Mouse (Mus musculus): Measurements from ENCODE around the gene Csnk1d. TPM values are rescaled to one million over a fixed set of nuclear protein-coding genes. Genes with fewer than 3 reads are reported as not detected.
A peak's percentile ranks its signal among the peaks of the same experiment; 100 is the strongest.

Gene Csnk1d
- polyA plus RNA-seq, 2 experiments = 17.1 to 27.0 TPM

DNA sequence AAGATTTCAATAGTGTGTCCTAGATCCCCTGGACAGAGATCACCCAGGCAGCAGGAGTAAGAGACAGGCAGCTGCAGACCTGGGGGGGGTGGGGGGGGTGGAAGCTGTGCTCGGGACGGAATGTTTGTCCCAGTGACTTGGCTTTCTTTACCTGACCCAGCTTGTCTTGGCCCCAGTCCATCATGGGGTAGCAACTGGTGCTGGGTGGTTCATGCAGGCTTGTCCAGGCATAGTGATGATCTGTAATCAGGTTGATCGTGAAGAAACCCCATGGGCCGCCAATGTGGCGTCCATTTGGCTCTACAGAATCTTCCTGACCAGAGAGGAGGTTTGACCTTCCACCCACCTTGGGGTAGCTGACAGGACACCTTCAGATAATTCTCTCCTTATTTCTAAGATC, 45.2 kb downstream of the Csnk1d start:
- H3K27me3 ChIP-seq (ENCODE audit: control insufficient read depth, insufficient read depth, low read length) = no peaks in the 10 kb centered on the region; the same call in none of the 2 replicates
- no peak overlapping the region for H3K4me3 ChIP-seq (ENCODE audit: insufficient read depth in 1 of 2, low read depth in 2 of 2, low read length in 2 of 2)
- DNase-seq (ENCODE audit: low read depth in 3 of 3, low spot score in 3 of 3) = no peak
- WGBS (ENCODE audit: insufficient replicate concordance) = 79% methylated on average over 5 of the region's 5 CpGs
- ATAC-seq (ENCODE audit: insufficient read depth) = no peak
- H3K36me3 ChIP-seq (replicated peaks; ENCODE audit: control insufficient read depth, insufficient read depth, low read depth) = no peaks in the 10 kb centered on the region
- no peak overlapping the region for H3K27ac ChIP-seq
- H3K4me1 ChIP-seq (replicated peaks; ENCODE audit: control insufficient read depth in 2 of 2, insufficient read depth in 2 of 2, low read length in 1 of 2) = peaks cover 10 to 17% of the 10 kb centered on the region in 2 experiments
- H3K9me3 ChIP-seq (ENCODE audit: control insufficient read depth, low read length) = no peaks in the 10 kb centered on the region
- no peak overlapping the region for H3K9ac ChIP-seq (replicated peaks)
- no peak for TF ChIP-seq CTCF (IDR thresholded peaks at IDR 0.05; ENCODE audit: low read depth)
- H3K4me2 ChIP-seq (ENCODE audit: low read depth) = no peak overlapping the region

DNA sequence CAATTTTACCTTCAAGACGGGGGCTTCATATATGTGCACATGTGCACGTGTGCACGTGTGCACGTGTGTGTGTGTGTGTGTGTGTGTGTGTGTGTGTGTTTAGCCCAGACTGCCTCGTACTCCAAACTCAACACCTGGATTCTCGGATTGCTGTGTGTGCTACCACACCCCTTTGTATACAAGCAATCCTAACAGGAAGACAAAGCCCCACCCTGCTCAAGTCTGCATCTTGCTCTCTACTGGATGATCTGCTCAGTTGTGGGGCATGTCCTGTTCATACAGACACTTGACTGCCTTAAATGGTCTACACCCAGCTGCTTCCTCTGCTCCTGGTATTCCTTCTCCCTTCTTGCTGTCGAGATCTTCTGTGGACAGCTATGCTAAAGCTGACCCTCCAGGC, 45.9 kb downstream of the Csnk1d start:
- no peak for TF ChIP-seq CTCF (IDR thresholded peaks at IDR 0.05; ENCODE audit: low read depth)
- no peak for TF ChIP-seq EP300 (IDR thresholded peaks at IDR 0.05; ENCODE audit: low read depth)
- H3K4me1 ChIP-seq (replicated peaks; ENCODE audit: control insufficient read depth in 2 of 2, insufficient read depth in 2 of 2, low read length in 1 of 2) = peaks cover 8 to 14% of the 10 kb centered on the region in 2 experiments
- no peak overlapping the region for H3K4me3 ChIP-seq (ENCODE audit: insufficient read depth in 1 of 2, low read depth in 2 of 2, low read length in 2 of 2)
- H3K27me3 ChIP-seq (ENCODE audit: control insufficient read depth, insufficient read depth, low read length) = no peaks in the 10 kb centered on the region; the same call in none of the 2 replicates
- H3K9ac ChIP-seq (replicated peaks) = no peak overlapping the region
- H3K4me2 ChIP-seq (ENCODE audit: low read depth) = no peak overlapping the region
- DNase-seq (ENCODE audit: low read depth in 3 of 3, low spot score in 3 of 3) = no peak
- ATAC-seq (ENCODE audit: insufficient read depth) = no peak
- 63% methylated on average over 7 of the region's 7 CpGs for WGBS (ENCODE audit: insufficient replicate concordance)
- no peaks in the 10 kb centered on the region for H3K36me3 ChIP-seq (replicated peaks; ENCODE audit: control insufficient read depth, insufficient read depth, low read depth)
- H3K27ac ChIP-seq = no peak overlapping the region
- H3K9me3 ChIP-seq (ENCODE audit: control insufficient read depth, low read length) = no peaks in the 10 kb centered on the region

DNA sequence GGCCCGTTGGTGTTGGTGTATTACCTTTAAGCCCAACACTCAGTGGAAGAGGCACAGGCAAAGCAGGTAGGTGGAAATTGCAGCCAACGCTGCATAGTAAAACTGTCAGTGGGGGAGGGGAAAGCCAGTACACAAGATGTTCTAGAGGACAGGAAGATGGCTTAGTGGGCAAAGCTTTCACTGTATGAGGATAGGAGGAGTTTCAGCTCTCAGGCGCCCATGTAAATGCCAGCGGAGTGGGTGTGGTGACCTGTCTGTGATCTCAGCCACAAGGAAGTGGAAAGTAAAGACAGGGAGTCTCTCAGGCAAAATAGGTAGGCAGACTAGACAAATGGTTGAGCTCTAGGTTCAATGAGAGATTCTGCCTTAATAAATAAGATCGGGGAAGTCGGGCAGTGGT, 50.2 kb downstream of the Csnk1d start:
- Histone ChIP-seq H3K9ac (replicated peaks) (no peak overlapping the region), H3K4me2 (ENCODE audit: low read depth) (no peak overlapping the region), H3K4me1 (replicated peaks; ENCODE audit: control insufficient read depth in 2 of 2, insufficient read depth in 2 of 2, low read length in 1 of 2) (peaks cover 8 to 18% of the 10 kb centered on the region in 2 experiments; a peak in 3 of 4 replicates), H3K27me3 (ENCODE audit: control insufficient read depth, insufficient read depth, low read length) (no peaks in the 10 kb centered on the region), H3K9me3 (ENCODE audit: control insufficient read depth, low read length) (no peaks in the 10 kb centered on the region), H3K36me3 (replicated peaks; ENCODE audit: control insufficient read depth, insufficient read depth, low read depth) (no peaks in the 10 kb centered on the region), H3K4me3 (ENCODE audit: insufficient read depth in 1 of 2, low read depth in 2 of 2, low read length in 2 of 2) (no peak overlapping the region), H3K27ac (no peak overlapping the region)
- 74% methylated on average over 6 of the region's 6 CpGs for WGBS (ENCODE audit: insufficient replicate concordance)
- no peak for TF ChIP-seq EP300 (IDR thresholded peaks at IDR 0.05; ENCODE audit: low read depth)
- TF ChIP-seq CTCF (IDR thresholded peaks at IDR 0.05; ENCODE audit: low read depth) = no peak
- no peak for DNase-seq (ENCODE audit: low read depth in 3 of 3, low spot score in 3 of 3)
- ATAC-seq (ENCODE audit: insufficient read depth) = no peak

DNA sequence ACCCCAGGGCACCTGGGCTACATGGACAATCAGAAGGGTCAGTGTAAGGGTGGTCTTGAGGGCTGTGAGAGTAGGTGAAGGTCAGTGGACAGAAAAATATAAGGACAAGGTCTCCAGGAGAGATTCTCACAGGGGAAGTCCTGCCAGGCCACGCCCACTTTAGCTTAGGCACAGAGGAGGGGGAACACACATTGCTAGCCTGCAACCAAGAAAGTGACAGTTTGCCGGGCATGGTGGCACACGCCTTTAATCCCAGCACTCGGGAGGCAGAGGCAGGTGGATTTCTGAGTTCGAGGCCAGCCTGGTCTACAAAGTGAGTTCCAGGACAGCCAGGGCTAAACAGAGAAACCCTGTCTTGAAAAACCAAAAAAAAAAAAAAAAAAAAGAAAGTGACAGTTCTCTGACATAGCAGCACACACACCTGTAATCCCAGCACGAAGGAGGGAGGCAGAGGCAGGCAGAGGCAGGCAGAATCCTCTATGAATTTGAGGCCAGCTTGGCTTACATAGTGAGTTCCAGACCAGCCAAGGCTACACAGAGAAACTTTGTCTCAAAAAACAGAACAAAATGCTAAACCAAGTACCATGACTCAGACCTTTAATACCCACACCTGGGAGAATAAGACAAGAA, 51.3 kb downstream of the Csnk1d start:
- ATAC-seq (ENCODE audit: insufficient read depth) = no peak
- Histone ChIP-seq H3K4me1 (replicated peaks; ENCODE audit: control insufficient read depth in 2 of 2, insufficient read depth in 2 of 2, low read length in 1 of 2) (peaks cover 8 to 18% of the 10 kb centered on the region in 2 experiments; a peak in 3 of 4 replicates), H3K36me3 (replicated peaks; ENCODE audit: control insufficient read depth, insufficient read depth, low read depth) (no peaks in the 10 kb centered on the region), H3K9me3 (ENCODE audit: control insufficient read depth, low read length) (no peaks in the 10 kb centered on the region), H3K4me3 (ENCODE audit: insufficient read depth in 1 of 2, low read depth in 2 of 2, low read length in 2 of 2) (no peak overlapping the region), H3K4me2 (ENCODE audit: low read depth) (no peak overlapping the region), H3K27me3 (ENCODE audit: control insufficient read depth, insufficient read depth, low read length) (no peaks in the 10 kb centered on the region), H3K27ac (no peak overlapping the region), H3K9ac (replicated peaks) (no peak overlapping the region)
- WGBS (ENCODE audit: insufficient replicate concordance) = 20% methylated on average over 6 of the region's 6 CpGs
- TF ChIP-seq EP300 (IDR thresholded peaks at IDR 0.05; ENCODE audit: low read depth) (no peak), CTCF (IDR thresholded peaks at IDR 0.05; ENCODE audit: low read depth) (no peak)
- DNase-seq (ENCODE audit: low read depth in 3 of 3, low spot score in 3 of 3) = no peak

DNA sequence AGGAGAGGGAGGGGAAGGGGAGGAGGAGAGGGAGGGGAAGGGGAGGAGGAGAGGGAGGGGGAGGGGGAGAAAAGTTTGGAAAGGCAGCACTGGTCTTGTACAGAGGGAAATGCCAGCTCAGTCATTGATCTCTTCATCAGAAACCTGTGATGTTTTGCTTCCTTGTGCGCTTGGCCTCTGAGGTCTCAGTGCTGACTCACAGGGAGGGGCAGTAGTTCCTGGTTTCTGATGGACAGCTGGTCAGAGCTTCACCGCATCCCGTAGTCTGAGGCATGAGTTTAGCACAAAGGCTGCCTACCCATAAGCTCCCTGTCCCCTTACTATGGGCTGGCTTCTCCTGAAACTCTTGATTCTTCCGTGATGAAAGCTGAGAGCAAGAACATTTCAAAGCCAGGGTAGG, 52.3 kb downstream of the Csnk1d start:
- no peak overlapping the region for H3K4me3 ChIP-seq (ENCODE audit: insufficient read depth in 1 of 2, low read depth in 2 of 2, low read length in 2 of 2)
- WGBS (ENCODE audit: insufficient replicate concordance) = 4% methylated on average over 4 of the region's 4 CpGs
- H3K9me3 ChIP-seq (ENCODE audit: control insufficient read depth, low read length) = no peaks in the 10 kb centered on the region
- ATAC-seq (ENCODE audit: insufficient read depth) = peak; percentile 75
- DNase-seq (ENCODE audit: low read depth in 3 of 3, low spot score in 3 of 3) = no peak
- peak overlapping the region; percentile 33 for H3K4me2 ChIP-seq (ENCODE audit: low read depth)
- 0 out of 2 replicates have a peak overlapping the region, but pooled peaks have one; percentile 11 for H3K9ac ChIP-seq (replicated peaks)
- H3K4me1 ChIP-seq (replicated peaks; ENCODE audit: control insufficient read depth in 2 of 2, insufficient read depth in 2 of 2, low read length in 1 of 2) = peaks cover 8 to 18% of the 10 kb centered on the region in 2 experiments; a peak in 3 of 4 replicates
- no peaks in the 10 kb centered on the region for H3K27me3 ChIP-seq (ENCODE audit: control insufficient read depth, insufficient read depth, low read length)
- TF ChIP-seq CTCF (IDR thresholded peaks at IDR 0.05; ENCODE audit: low read depth) (no peak), EP300 (IDR thresholded peaks at IDR 0.05; ENCODE audit: low read depth) (no peak)
- H3K27ac ChIP-seq = peak overlapping the region; percentile 29
- no peaks in the 10 kb centered on the region for H3K36me3 ChIP-seq (replicated peaks; ENCODE audit: control insufficient read depth, insufficient read depth, low read depth)

Measured in liver, embryonic 14.5 days (tissue).